Mouse (Mus musculus) C2C12 (cell line): ENCODE data around the gene Slc7a1. TPM values are rescaled to one million over a fixed set of nuclear protein-coding genes. Genes with fewer than 3 reads are reported as not detected.

Experiments used
- H3K27me3 ChIP-seq: one replicate; pipeline ENCODE4 v1.6.1; 2011; ENCODE audit not compliant: control insufficient read depth, insufficient read depth, insufficient read length
- H3K36me3 ChIP-seq: one replicate; pipeline ENCODE4 v1.6.1; 2011; ENCODE audit not compliant: control insufficient read depth, insufficient read depth
- H3K4me3 ChIP-seq: one replicate; pipeline ENCODE4 v1.5.1; 2011; ENCODE audit warnings: mild to moderate bottlenecking, control low read depth; ENCODE audit not compliant: poor library complexity, insufficient read depth, severe bottlenecking
- H3K79me2 ChIP-seq: one replicate; pipeline ENCODE4 v1.6.1; 2011; ENCODE audit not compliant: control insufficient read depth, insufficient read depth
- H3K79me3 ChIP-seq: one replicate; pipeline ENCODE4 v1.6.1; 2011; ENCODE audit warnings: low read depth, control low read depth
- H3ac ChIP-seq: one replicate; pipeline ENCODE3; 2011; ENCODE audit warnings: low read depth; ENCODE audit not compliant: control insufficient read depth, insufficient read length
- CEBPB ChIP-seq: IDR thresholded peaks from one replicate; pipeline ENCODE4 v1.6.1; 2011; ENCODE audit warnings: low read depth, mild to moderate bottlenecking, control low read depth, moderate library complexity
- CTCF ChIP-seq: IDR thresholded peaks from one replicate; pipeline ENCODE4 v1.5.1; 2011; ENCODE audit not compliant: control insufficient read depth, insufficient read depth, insufficient read length
- FOSL1 ChIP-seq: IDR thresholded peaks from one replicate; pipeline ENCODE4 v1.8.0; 2011; ENCODE audit warnings: mild to moderate bottlenecking, low read length; ENCODE audit not compliant: poor library complexity, insufficient read depth, severe bottlenecking
- MAX ChIP-seq: IDR thresholded peaks from one replicate; pipeline ENCODE4 v1.6.1; 2011; ENCODE audit warnings: mild to moderate bottlenecking, control low read depth
- MYOD1 ChIP-seq: IDR thresholded peaks from one replicate; pipeline ENCODE4 v1.6.1; 2011; ENCODE audit warnings: low read depth; ENCODE audit not compliant: control insufficient read depth, insufficient read length
- MYOG ChIP-seq: IDR thresholded peaks from one replicate; pipeline ENCODE4 v1.6.1; 2011; ENCODE audit not compliant: control insufficient read depth, insufficient read length; ENCODE audit errors: extremely low read depth
- USF1 ChIP-seq: IDR thresholded peaks from one replicate; pipeline ENCODE4 v1.6.1; 2011; ENCODE audit warnings: low read depth, mild to moderate bottlenecking, control low read depth, moderate library complexity
- polyA plus RNA-seq: library from polyadenylated mRNA; unstranded; fragments of >200 nt; fragmentation: generic; extraction: Trizol; gene quantifications from one replicate; pipeline ENCODE4 v1.2.1, GENCODE M21; 2012; ENCODE audit warnings: missing spikeins

Gene Slc7a1
- polyA plus RNA-seq, 1 experiment: 34.6 TPM

- H3K4me3 ChIP-seq: no peak overlapping the region
- H3K27me3 ChIP-seq: no peaks in the 10 kb centered on the region
- H3K79me3 ChIP-seq: peaks cover 88% of the 10 kb centered on the region
- H3K36me3 ChIP-seq: peaks cover 54% of the 10 kb centered on the region
- TF ChIP-seq MYOD1 (no peak), CTCF (no peak), MYOG (no peak), USF1 (no peak), CEBPB (no peak), FOSL1 (no peak), MAX (no peak)
- peaks cover 100% of the 10 kb centered on the region for H3K79me2 ChIP-seq
- H3ac ChIP-seq: no peak overlapping the region
These were observed 10.4 kb downstream of the Slc7a1 start for GRCm38 (mm10) chr5:148389007-148389970.

- TF ChIP-seq MAX (no peak), CEBPB (no peak), CTCF (no peak), MYOD1 (no peak), FOSL1 (no peak), MYOG (no peak), USF1 (no peak)
- Histone ChIP-seq H3K36me3 (peaks cover 46% of the 10 kb centered on the region), H3K4me3 (no peak overlapping the region), H3K79me3 (peaks cover 87% of the 10 kb centered on the region), H3K79me2 (peaks cover 100% of the 10 kb centered on the region), H3K27me3 (no peaks in the 10 kb centered on the region), H3ac (no peak overlapping the region)
These were observed 11.3 kb downstream of the Slc7a1 start for GRCm38 (mm10) chr5:148388251-148389006.

DNA sequence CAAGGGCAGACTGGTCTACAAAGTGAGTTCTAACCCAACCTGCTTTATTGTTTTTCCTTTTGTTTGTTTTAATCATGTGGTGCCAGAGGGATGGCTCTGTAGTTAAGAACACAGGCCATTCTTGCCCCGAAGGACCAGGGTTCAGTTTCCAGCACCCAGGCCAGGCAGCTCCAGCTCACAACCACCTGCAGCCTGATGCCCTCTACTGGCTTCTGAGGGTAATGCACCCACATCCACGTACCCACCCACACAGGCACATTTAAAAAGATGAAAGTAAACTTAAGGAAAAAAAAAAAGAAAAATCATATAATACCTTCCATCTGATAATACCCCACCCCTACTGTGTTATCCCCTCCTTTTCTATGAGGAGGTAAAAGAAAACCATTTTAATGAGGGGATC lies 11.9 kb downstream of the Slc7a1 start:
- H3K36me3 ChIP-seq: peaks cover 45% of the 10 kb centered on the region
- H3K27me3 ChIP-seq: no peaks in the 10 kb centered on the region
- H3K79me2 ChIP-seq: peaks cover 100% of the 10 kb centered on the region

GRCm38 (mm10) chr5:148386471-148386870 lies 13.2 kb downstream of the Slc7a1 start:
- peaks cover 78% of the 10 kb centered on the region for H3K79me3 ChIP-seq
- H3K36me3 ChIP-seq: peaks cover 43% of the 10 kb centered on the region
- peaks cover 100% of the 10 kb centered on the region for H3K79me2 ChIP-seq
- H3K4me3 ChIP-seq: no peak overlapping the region
- no peak overlapping the region for H3ac ChIP-seq
- TF ChIP-seq FOSL1: no peak
- no peak for TF ChIP-seq MYOG
- TF ChIP-seq MAX: no peak
- no peak for TF ChIP-seq CEBPB
- TF ChIP-seq CTCF: no peak
- no peaks in the 10 kb centered on the region for H3K27me3 ChIP-seq

More for the DNA sequence above, 11.9 kb downstream of the Slc7a1 start:
- no peak for TF ChIP-seq CTCF
- no peak for TF ChIP-seq CEBPB
- TF ChIP-seq MAX: no peak
- no peak for TF ChIP-seq USF1
- TF ChIP-seq MYOD1: no peak
- no peak for TF ChIP-seq FOSL1
- TF ChIP-seq MYOG: no peak
- no peak overlapping the region for H3K4me3 ChIP-seq
- H3K79me3 ChIP-seq: peaks cover 84% of the 10 kb centered on the region
- H3ac ChIP-seq: no peak overlapping the region

DNA sequence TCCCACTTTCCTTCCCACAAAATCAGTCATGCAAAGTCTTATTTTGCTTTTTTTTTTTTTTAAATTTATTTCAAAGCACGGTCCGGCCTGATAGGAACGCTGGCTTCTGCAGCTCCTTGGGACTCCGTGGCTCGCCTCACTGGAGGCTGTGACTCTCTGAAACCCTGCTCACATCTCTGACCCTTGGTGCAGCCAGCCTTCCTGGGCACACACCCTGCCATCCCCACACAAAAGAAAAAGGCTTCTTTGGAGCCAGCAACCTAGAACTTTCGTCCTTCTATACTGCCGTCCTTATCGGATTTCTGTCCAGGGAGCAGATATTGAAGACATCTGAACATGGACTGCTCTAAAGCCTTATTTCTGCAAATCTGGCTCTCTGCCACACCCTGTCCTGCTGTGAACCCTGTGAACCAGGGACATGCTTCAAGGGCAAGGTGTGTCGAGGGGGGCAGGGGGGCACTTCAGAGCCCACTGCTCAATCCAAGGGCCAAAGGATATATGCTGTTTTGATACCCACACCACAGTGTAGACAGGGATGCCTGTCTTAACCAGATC lies 15.1 kb downstream of the Slc7a1 start:
- H3ac ChIP-seq: no peak overlapping the region
- H3K79me2 ChIP-seq: peaks cover 98% of the 10 kb centered on the region
- H3K27me3 ChIP-seq: no peaks in the 10 kb centered on the region
- H3K36me3 ChIP-seq: peaks cover 31% of the 10 kb centered on the region
- peaks cover 74% of the 10 kb centered on the region for H3K79me3 ChIP-seq
- TF ChIP-seq MYOD1 (no peak), MAX (no peak), FOSL1 (no peak), CEBPB (no peak), USF1 (no peak), MYOG (no peak), CTCF (no peak)
- H3K4me3 ChIP-seq: no peak overlapping the region
